ENCODE assay signal across 13 mouse cellular contexts in genomic region chrX:8009356-8009755, GRCm38 (mm10). TPM values are rescaled to one million over a fixed set of nuclear protein-coding genes. Genes with fewer than 3 reads are reported as not detected.
"Had no signal": no experiment of that assay in that cellular context is flagged by ENCODE, and none has a peak within 500 bp of the region (broad histone marks: within the 10 kb centered on the region; RNA-seq: fewer than 3 reads in every experiment).

No protein-coding gene starts in this region.

RNA-seq across cellular contexts. Expression of gene Glod5, which starts 8.9 kb away (rescaled TPM):
- total RNA-seq: megakaryocyte progenitor cell, adult 5-6 weeks; monocyte, adult 5-6 weeks; neutrophil, adult 5-6 weeks had no signal
- polyA plus RNA-seq: lung, adult 2 months; lung, embryonic 15.5 days; macrophage; midbrain, embryonic 11.5 days; neural tube, embryonic 12.5 days; spleen, adult 2 months; testis, adult 2 months; thymus, adult 2 months had no signal

RNA-seq across cellular contexts. Expression of gene Gata1, which starts 31.5 kb away (rescaled TPM):
- total RNA-seq: midbrain, postnatal 0 days had no signal
- polyA plus RNA-seq: midbrain, postnatal 0 days; neural tube, embryonic 14.5 days had no signal
